Mouse (Mus musculus): Measurements from ENCODE around the gene Kcnk4. TPM values are rescaled to one million over a fixed set of nuclear protein-coding genes. Genes with fewer than 3 reads are reported as not detected.

The Kcnk4 gene
- polyA plus RNA-seq, 1 experiment from 2014 or later = not detected

GRCm38 (mm10) chr19:6969665-6970381 lies 35.5 kb upstream of the Kcnk4 start:
- H3K9me3 ChIP-seq (ENCODE audit: control insufficient read depth, low read length) = no peaks in the 10 kb centered on the region
- H3K4me1 ChIP-seq (ENCODE audit: control insufficient read depth, insufficient read depth, low read length) = peaks cover 17% of the 10 kb centered on the region
- peak overlapping the region; percentile 42 for H3K4me3 ChIP-seq (ENCODE audit: low read depth, low read length)
- ATAC-seq (ENCODE audit: low FRiP score) (0 out of 2 replicates have a peak, but pooled peaks have one; percentile 13), DNase-seq (ENCODE audit: low spot score, missing footprints) (peak; percentile 97)
- WGBS = 2% methylated on average over 46 of the region's 55 CpGs
- peak overlapping the region; percentile 57 for H3K9ac ChIP-seq (ENCODE audit: low read length)
- no peaks in the 10 kb centered on the region for H3K36me3 ChIP-seq (ENCODE audit: control insufficient read depth, insufficient read depth, low read length)
- H3K27me3 ChIP-seq (ENCODE audit: control insufficient read depth, insufficient read depth, low read length) = peaks cover 20% of the 10 kb centered on the region
- H3K4me2 ChIP-seq = peak overlapping the region; percentile 51
- H3K27ac ChIP-seq (ENCODE audit: low read depth, low read length) = no peak overlapping the region

GRCm38 (mm10) chr19:6969291-6969664 lies 35.0 kb upstream of the Kcnk4 start:
- H3K36me3 ChIP-seq (ENCODE audit: control insufficient read depth, insufficient read depth, low read length) = no peaks in the 10 kb centered on the region
- peak overlapping the region; percentile 57 for H3K9ac ChIP-seq (ENCODE audit: low read length)
- H3K27me3 ChIP-seq (ENCODE audit: control insufficient read depth, insufficient read depth, low read length) = peaks cover 20% of the 10 kb centered on the region
- H3K27ac ChIP-seq (ENCODE audit: low read depth, low read length) = no peak overlapping the region
- peak overlapping the region; percentile 42 for H3K4me3 ChIP-seq (ENCODE audit: low read depth, low read length)
- H3K4me1 ChIP-seq (ENCODE audit: control insufficient read depth, insufficient read depth, low read length) = peaks cover 17% of the 10 kb centered on the region
- no peak for DNase-seq (ENCODE audit: low spot score, missing footprints)
- 2% methylated on average over 20 of the region's 20 CpGs for WGBS
- H3K9me3 ChIP-seq (ENCODE audit: control insufficient read depth, low read length) = no peaks in the 10 kb centered on the region
- peak overlapping the region; percentile 51 for H3K4me2 ChIP-seq
- ATAC-seq (ENCODE audit: low FRiP score) = 0 out of 2 replicates have a peak, but pooled peaks have one; percentile 2

- DNase-seq (ENCODE audit: low spot score, missing footprints) (peak; percentile 86), ATAC-seq (ENCODE audit: low FRiP score) (no peak)
- 15% methylated on average over 15 of the region's 15 CpGs for WGBS
- Histone ChIP-seq H3K36me3 (ENCODE audit: control insufficient read depth, insufficient read depth, low read length) (no peaks in the 10 kb centered on the region), H3K27me3 (ENCODE audit: control insufficient read depth, insufficient read depth, low read length) (peaks cover 20% of the 10 kb centered on the region), H3K9ac (ENCODE audit: low read length) (no peak overlapping the region; the same call in 1 of the 2 replicates), H3K4me1 (ENCODE audit: control insufficient read depth, insufficient read depth, low read length) (peaks cover 11% of the 10 kb centered on the region), H3K4me3 (ENCODE audit: low read depth, low read length) (peak overlapping the region; percentile 42), H3K4me2 (peak overlapping the region; percentile 51), H3K27ac (ENCODE audit: low read depth, low read length) (no peak overlapping the region), H3K9me3 (ENCODE audit: control insufficient read depth, low read length) (no peaks in the 10 kb centered on the region)
These were observed 34.4 kb upstream of the Kcnk4 start for GRCm38 (mm10) chr19:6968491-6969271.

- Histone ChIP-seq H3K9ac (ENCODE audit: low read length) (no peak overlapping the region), H3K4me1 (ENCODE audit: control insufficient read depth, insufficient read depth, low read length) (peaks cover 11% of the 10 kb centered on the region), H3K9me3 (ENCODE audit: control insufficient read depth, low read length) (no peaks in the 10 kb centered on the region), H3K36me3 (ENCODE audit: control insufficient read depth, insufficient read depth, low read length) (no peaks in the 10 kb centered on the region), H3K4me3 (ENCODE audit: low read depth, low read length) (no peak overlapping the region), H3K4me2 (no peak overlapping the region), H3K27me3 (ENCODE audit: control insufficient read depth, insufficient read depth, low read length) (no peaks in the 10 kb centered on the region), H3K27ac (ENCODE audit: low read depth, low read length) (no peak overlapping the region)
- WGBS = 79% methylated on average over 10 of the region's 10 CpGs
- DNase-seq (ENCODE audit: low spot score, missing footprints) (no peak), ATAC-seq (ENCODE audit: low FRiP score) (no peak)
These were observed 22.1 kb upstream of the Kcnk4 start for GRCm38 (mm10) chr19:6956461-6956860.

GRCm38 (mm10) chr19:6955424-6955823 lies 21.1 kb upstream of the Kcnk4 start:
- 88% methylated on average over 7 of the region's 7 CpGs for WGBS
- no peak overlapping the region for H3K27ac ChIP-seq (ENCODE audit: low read depth, low read length)
- ATAC-seq (ENCODE audit: low FRiP score) = no peak

GRCm38 (mm10) chr19:6954046-6954445 lies 19.7 kb upstream of the Kcnk4 start:
- H3K9me3 ChIP-seq (ENCODE audit: control insufficient read depth, low read length) = no peaks in the 10 kb centered on the region
- DNase-seq (ENCODE audit: low spot score, missing footprints) (no peak), ATAC-seq (ENCODE audit: low FRiP score) (no peak)
- H3K4me2 ChIP-seq = no peak overlapping the region
- no peak overlapping the region for H3K9ac ChIP-seq (ENCODE audit: low read length)
- H3K27me3 ChIP-seq (ENCODE audit: control insufficient read depth, insufficient read depth, low read length) = no peaks in the 10 kb centered on the region
- H3K4me1 ChIP-seq (ENCODE audit: control insufficient read depth, insufficient read depth, low read length) = peaks cover 15% of the 10 kb centered on the region
- H3K36me3 ChIP-seq (ENCODE audit: control insufficient read depth, insufficient read depth, low read length) = no peaks in the 10 kb centered on the region
- no peak overlapping the region for H3K27ac ChIP-seq (ENCODE audit: low read depth, low read length)
- 61% methylated on average over 9 of the region's 9 CpGs for WGBS
- H3K4me3 ChIP-seq (ENCODE audit: low read depth, low read length) = no peak overlapping the region

More at GRCm38 (mm10) chr19:6955424-6955823, 21.1 kb upstream of the Kcnk4 start:
- Histone ChIP-seq H3K36me3 (ENCODE audit: control insufficient read depth, insufficient read depth, low read length) (no peaks in the 10 kb centered on the region), H3K9me3 (ENCODE audit: control insufficient read depth, low read length) (no peaks in the 10 kb centered on the region), H3K4me2 (no peak overlapping the region), H3K4me3 (ENCODE audit: low read depth, low read length) (no peak overlapping the region), H3K27me3 (ENCODE audit: control insufficient read depth, insufficient read depth, low read length) (no peaks in the 10 kb centered on the region), H3K4me1 (ENCODE audit: control insufficient read depth, insufficient read depth, low read length) (peaks cover 11% of the 10 kb centered on the region), H3K9ac (ENCODE audit: low read length) (no peak overlapping the region)
- no peak for DNase-seq (ENCODE audit: low spot score, missing footprints)

GRCm38 (mm10) chr19:6952712-6953037 lies 18.4 kb upstream of the Kcnk4 start:
- DNase-seq (ENCODE audit: low spot score, missing footprints) (no peak), ATAC-seq (ENCODE audit: low FRiP score) (no peak)
- 21% methylated on average over 3 of the region's 3 CpGs for WGBS
- Histone ChIP-seq H3K4me2 (peak overlapping the region; percentile 94), H3K9ac (ENCODE audit: low read length) (peak overlapping the region; percentile 76), H3K36me3 (ENCODE audit: control insufficient read depth, insufficient read depth, low read length) (no peaks in the 10 kb centered on the region), H3K27me3 (ENCODE audit: control insufficient read depth, insufficient read depth, low read length) (no peaks in the 10 kb centered on the region), H3K9me3 (ENCODE audit: control insufficient read depth, low read length) (no peaks in the 10 kb centered on the region), H3K4me1 (ENCODE audit: control insufficient read depth, insufficient read depth, low read length) (peaks cover 15% of the 10 kb centered on the region), H3K4me3 (ENCODE audit: low read depth, low read length) (peak overlapping the region; percentile 42; the same call in 1 of the 2 replicates), H3K27ac (ENCODE audit: low read depth, low read length) (no peak overlapping the region)

- Histone ChIP-seq H3K36me3 (ENCODE audit: control insufficient read depth, insufficient read depth, low read length) (no peaks in the 10 kb centered on the region), H3K4me2 (peak overlapping the region; percentile 94), H3K9ac (ENCODE audit: low read length) (peak overlapping the region; percentile 76), H3K27ac (ENCODE audit: low read depth, low read length) (peak overlapping the region; percentile 97), H3K9me3 (ENCODE audit: control insufficient read depth, low read length) (no peaks in the 10 kb centered on the region), H3K4me1 (ENCODE audit: control insufficient read depth, insufficient read depth, low read length) (peaks cover 15% of the 10 kb centered on the region), H3K4me3 (ENCODE audit: low read depth, low read length) (peak overlapping the region; percentile 42), H3K27me3 (ENCODE audit: control insufficient read depth, insufficient read depth, low read length) (no peaks in the 10 kb centered on the region)
- 3% methylated on average over 31 of the region's 31 CpGs for WGBS
- ATAC-seq (ENCODE audit: low FRiP score) = peak; percentile 20
- peak; percentile 92 for DNase-seq (ENCODE audit: low spot score, missing footprints)
These were observed 17.8 kb upstream of the Kcnk4 start for GRCm38 (mm10) chr19:6951994-6952711.
